ENCODE assay signal across 8 mouse cellular contexts in genomic region chr8:4778266-4778665, GRCm38 (mm10). TPM values are rescaled to one million over a fixed set of nuclear protein-coding genes. Genes with fewer than 3 reads are reported as not detected.
DNase-seq lines count a peak whose midpoint lies in the region; ATAC-seq and TF ChIP-seq lines count a peak whose summit lies in the region.

No protein-coding gene starts in this region.

- peaks cover 6% of the 10 kb centered on the region for H3K36me3 ChIP-seq in C2C12 (ENCODE audit: control insufficient read depth, insufficient read depth)
- H3K36me3 ChIP-seq in forebrain, embryonic 12.5 days (replicated peaks), result peaks cover 24% of the 10 kb centered on the region

- H3K27ac ChIP-seq in forebrain, embryonic 12.5 days, result no peak overlapping the region

- 87% methylated on average over 6 of the region's 6 CpGs for WGBS in forebrain, embryonic 12.5 days

- peak overlapping the region; percentile 66; the same call in 1 of the 2 replicates for H3K9ac ChIP-seq in forebrain, embryonic 12.5 days

- peaks cover 45% of the 10 kb centered on the region for H3K79me3 ChIP-seq in C2C12 (ENCODE audit: low read depth)

- peaks cover 59% of the 10 kb centered on the region for H3K79me2 ChIP-seq in C2C12 (ENCODE audit: control insufficient read depth, insufficient read depth)

- peaks cover 12% of the 10 kb centered on the region for H3K4me1 ChIP-seq in forebrain, embryonic 12.5 days

- H3K27me3 ChIP-seq in C2C12 (ENCODE audit: control insufficient read depth, insufficient read depth, insufficient read length), result no peaks in the 10 kb centered on the region
- H3K27me3 ChIP-seq in forebrain, embryonic 12.5 days, result no peaks in the 10 kb centered on the region

- peaks cover 7% of the 10 kb centered on the region; the same call in 1 of the 2 replicates for H3K9me3 ChIP-seq in forebrain, embryonic 12.5 days

- peak; percentile 75 for DNase-seq in heart, adult 11 months
- no peak for DNase-seq in heart, postnatal 4 days
- peak; percentile 12 for DNase-seq in liver
- no peak for DNase-seq in embryo, embryonic 10.5 days (ENCODE audit: low spot score)
- no peak for DNase-seq in layer of hippocampus, adult 8-10 months (ENCODE audit: low spot score in 2 of 2)
- no peak for DNase-seq in right cerebral cortex, postnatal 4 days

- peak overlapping the region; percentile 62 for H3K4me2 ChIP-seq in forebrain, embryonic 12.5 days

- peak; percentile 16; the same call in 1 of the 2 replicates for ATAC-seq in forebrain, embryonic 12.5 days (ENCODE audit: low FRiP score)

- H3K4me3 ChIP-seq in C2C12 (ENCODE audit: insufficient read depth, poor library complexity, severe bottlenecking), result peak overlapping the region; percentile 96
- H3K4me3 ChIP-seq in forebrain, embryonic 12.5 days (replicated peaks), result peak overlapping the region; percentile 79

- no peak for TF ChIP-seq CTCF in C2C12 (IDR thresholded peaks at IDR 0.05; ENCODE audit: control insufficient read depth, insufficient read depth, insufficient read length)

- no peak overlapping the region for H3ac ChIP-seq in C2C12 (ENCODE audit: control insufficient read depth, insufficient read length, low read depth)

TF ChIP-seq in C2C12, 6 proteins besides CTCF, POLR2A, EP300 and RAD21:
- no peak for TF ChIP-seq MAX (IDR thresholded peaks at IDR 0.05)
- TF ChIP-seq MYOD1 (IDR thresholded peaks at IDR 0.05; ENCODE audit: control insufficient read depth, insufficient read length, low read depth), result no peak
- no peak for TF ChIP-seq FOSL1 (IDR thresholded peaks at IDR 0.05; ENCODE audit: insufficient read depth, low read length, poor library complexity, severe bottlenecking)
- TF ChIP-seq CEBPB (IDR thresholded peaks at IDR 0.05; ENCODE audit: low read depth), result no peak
- TF ChIP-seq MYOG (IDR thresholded peaks at IDR 0.05; ENCODE audit: control insufficient read depth, extremely low read depth, insufficient read length), result no peak
- TF ChIP-seq USF1 (IDR thresholded peaks at IDR 0.05; ENCODE audit: low read depth), result no peak

RNA-seq across cellular contexts. Expression of gene Shcbp1, which starts 1.1 kb away (rescaled TPM):
- total RNA-seq in heart, postnatal 4 days (2021), result 10 to 100 TPM; 18.4 to 21.2 TPM
- polyA plus RNA-seq in C2C12 (2012; fragmentation: generic; extraction: Trizol), result 10.4 TPM
- 72.8 and 73.4 TPM in 2 replicates for polyA plus RNA-seq in forebrain, embryonic 12.5 days (2016; fragmentation: Nextera tagmentation; extraction: Ambion mirVana)
- under 1 TPM; 0.63 to 0.89 (median 0.76) TPM for total RNA-seq in layer of hippocampus, adult 8-10 months (2022)

Comparison
In these comparisons a context has a peak if more than half of its experiments do, and no peak if none do; other contexts are left out.
1. DNase-seq: peak in heart, adult 11 months (single experiment) and liver (single experiment); none in heart, postnatal 4 days (single experiment), embryo, embryonic 10.5 days (single experiment), layer of hippocampus, adult 8-10 months (0 of 2) and right cerebral cortex, postnatal 4 days (single experiment).
2. RNA of gene Shcbp1, which starts 1.1 kb away (total RNA-seq): 18.4 to 21.2 TPM in heart, postnatal 4 days; 0.63 to 0.89 TPM in layer of hippocampus, adult 8-10 months; every median in the first group is over 10 times any median in the second.